Mouse (Mus musculus) MEL (cell line): ENCODE measurements around the gene Ugt1a6b. TPM values are rescaled to one million over a fixed set of nuclear protein-coding genes. Genes with fewer than 3 reads are reported as not detected.
A peak's percentile ranks its signal among the peaks of the same experiment; 100 is the strongest.

Source experiments
- DNase-seq: peaks from one replicate; pipeline ENCODE4 v3.0.0; 2011; ENCODE audit warnings: low read depth, low spot score
- H3K27ac ChIP-seq: 2 replicates; pipeline ENCODE4 v1.5.1; 2012; ENCODE audit warnings: low read depth, mild to moderate bottlenecking, control low read depth, low read length, moderate library complexity; ENCODE audit not compliant: control insufficient read depth
- H3K27me3 ChIP-seq, 2 experiments: fragments of 150-350 bp in 1 of 2; sonication (generic) in 1 of 2; 2 replicates each; pipeline ENCODE4 v1.6.1; 2012; ENCODE audit warnings: low read length in 2 of 2, mild to moderate bottlenecking in 2 of 2, improper control_type of control experiment in 1 of 2, moderate library complexity in 1 of 2; ENCODE audit not compliant: insufficient read depth in 2 of 2, control insufficient read depth in 1 of 2
- H3K36me3 ChIP-seq, 2 experiments: 2 replicates each; pipeline ENCODE4 v1.6.1; 2012 to 2014; ENCODE audit warnings: low read length in 2 of 2, improper control_type of control experiment in 1 of 2, inconsistent platforms in 1 of 2, mild to moderate bottlenecking in 1 of 2; ENCODE audit not compliant: insufficient read depth in 2 of 2, control insufficient read depth in 1 of 2
- H3K4me1 ChIP-seq, 2 experiments: fragments of 150-350 bp in 1 of 2; sonication (generic) in 1 of 2; 2 replicates each; pipeline ENCODE4 v1.6.1; 2012; ENCODE audit warnings: low read length in 2 of 2, improper control_type of control experiment in 1 of 2, mild to moderate bottlenecking in 1 of 2; ENCODE audit not compliant: insufficient read depth in 2 of 2, control insufficient read depth in 1 of 2
- H3K4me3 ChIP-seq, 2 experiments: fragments of 150-350 bp in 1 of 2; sonication (generic) in 1 of 2; 2 replicates each; pipeline ENCODE4 v1.5.1; 2012; ENCODE audit warnings: low read depth in 2 of 2, low read length in 2 of 2, mild to moderate bottlenecking in 2 of 2, moderate library complexity in 2 of 2, control low read depth in 1 of 2, improper control_type of control experiment in 1 of 2; ENCODE audit not compliant: control insufficient read depth in 1 of 2, insufficient read depth in 1 of 2
- H3K79me2 ChIP-seq: 2 replicates; pipeline ENCODE4 v1.6.1; 2012; ENCODE audit warnings: mild to moderate bottlenecking, low read length, moderate library complexity; ENCODE audit not compliant: control insufficient read depth, poor library complexity, insufficient read depth
- H3K9ac ChIP-seq: 2 replicates; pipeline ENCODE4 v1.6.1; 2012; ENCODE audit warnings: low read depth, mild to moderate bottlenecking, control low read depth, low read length, moderate library complexity; ENCODE audit not compliant: control insufficient read depth, poor library complexity, severe bottlenecking
- H3K9me3 ChIP-seq: fragments of 150-350 bp; sonication (generic); replicated peaks from 2 replicates; pipeline ENCODE4 v1.6.1; 2012; ENCODE audit warnings: mild to moderate bottlenecking, low read length, improper control_type of control experiment, moderate library complexity; ENCODE audit not compliant: insufficient read depth
- BHLHE40 ChIP-seq: IDR thresholded peaks from 2 replicates; pipeline ENCODE4 v1.6.1; 2012; ENCODE audit warnings: low read depth, mild to moderate bottlenecking, inconsistent platforms, low read length, improper control_type of control experiment, borderline replicate concordance
- CHD2 ChIP-seq: IDR thresholded peaks from 2 replicates; pipeline ENCODE4 v1.6.1; 2011; ENCODE audit warnings: low read length, improper control_type of control experiment
- GATA1 ChIP-seq: IDR thresholded peaks from 2 replicates; pipeline ENCODE4 v1.6.1; 2011; ENCODE audit warnings: low read depth, low read length, improper control_type of control experiment
- MAX ChIP-seq: IDR thresholded peaks from 2 replicates; pipeline ENCODE4 v1.6.1; 2011; ENCODE audit warnings: low read length, improper control_type of control experiment
- MYC ChIP-seq: IDR thresholded peaks from 2 replicates; pipeline ENCODE4 v1.6.1; 2011; ENCODE audit warnings: low read depth, mild to moderate bottlenecking, low read length, improper control_type of control experiment, moderate library complexity
- NRF1 ChIP-seq: IDR thresholded peaks from 2 replicates; pipeline ENCODE4 v1.6.1; 2014; ENCODE audit warnings: low read depth, mild to moderate bottlenecking, inconsistent platforms, low read length, improper control_type of control experiment, moderate library complexity; ENCODE audit not compliant: poor library complexity, insufficient read depth, severe bottlenecking
- POLR2A ChIP-seq, 2 experiments: IDR thresholded peaks; 2 replicates each; pipeline ENCODE4 v1.6.1; 2011 to 2012; ENCODE audit warnings: low read length in 2 of 2, mild to moderate bottlenecking in 2 of 2, control low read depth in 1 of 2, improper control_type of control experiment in 1 of 2, low read depth in 1 of 2, moderate library complexity in 1 of 2; ENCODE audit not compliant: control insufficient read depth in 1 of 2, insufficient read depth in 1 of 2, poor library complexity in 1 of 2
- POLR2AphosphoS2 ChIP-seq: IDR thresholded peaks from 2 replicates; pipeline ENCODE4 v1.6.1; 2011; ENCODE audit warnings: low read length, improper control_type of control experiment
- RCOR1 ChIP-seq: IDR thresholded peaks from 2 replicates; pipeline ENCODE4 v1.6.1; 2012; ENCODE audit warnings: low read depth, mild to moderate bottlenecking, inconsistent platforms, low read length, improper control_type of control experiment
- SMC3 ChIP-seq: IDR thresholded peaks from 2 replicates; pipeline ENCODE4 v1.6.1; 2011; ENCODE audit warnings: low read depth, low read length, improper control_type of control experiment
- TBP ChIP-seq: IDR thresholded peaks from 2 replicates; pipeline ENCODE4 v1.8.0; 2011; ENCODE audit warnings: low read depth, low read length, improper control_type of control experiment
- ZMIZ1 ChIP-seq: IDR thresholded peaks from 2 replicates; pipeline ENCODE4 v1.6.1; 2012; ENCODE audit warnings: low read depth, mild to moderate bottlenecking, inconsistent platforms, low read length, improper control_type of control experiment, moderate library complexity
- ZNF384 ChIP-seq: IDR thresholded peaks from 2 replicates; pipeline ENCODE4 v1.6.1; 2012; ENCODE audit warnings: low read depth, mild to moderate bottlenecking, inconsistent platforms, low read length, improper control_type of control experiment
- polyA plus RNA-seq, 2 experiments: library from polyadenylated mRNA; stranded (reverse) in 1 of 2; unstranded in 1 of 2; fragments of >175 nt in 1 of 2; fragments of >200 nt in 1 of 2; gene quantifications; 2 replicates each; pipeline versions ENCODE4 v1.2.1 to v1.2.4; 2012; ENCODE audit warnings: low replicate concordance in 2 of 2, low read depth in 1 of 2; ENCODE audit not compliant: insufficient read length in 2 of 2, insufficient read depth in 1 of 2, missing spikeins in 1 of 2
- total RNA-seq: library from RNA; depleted of rRNA; stranded (reverse); fragments of 300-350 nt; gene quantifications from 2 replicates; pipeline ENCODE4 v1.2.3, GENCODE M21; 2012

Ugt1a6b gene
- total and polyA plus RNA-seq, 3 experiments, result not detected

- Histone ChIP-seq H3K79me2 (no peaks in the 10 kb centered on the region), H3K9ac (no peak overlapping the region), H3K27ac (no peak overlapping the region), H3K27me3 (no peaks in the 10 kb centered on the region), H3K36me3 (peaks cover 0 to 24% of the 10 kb centered on the region in 2 experiments; a peak in 2 of 4 replicates), H3K4me3 (no peak overlapping the region), H3K9me3 (no peaks in the 10 kb centered on the region), H3K4me1 (peaks cover 7 to 17% of the 10 kb centered on the region in 2 experiments)
- TF ChIP-seq TBP (no peak), CHD2 (no peak), RCOR1 (no peak), MAX (no peak), SMC3 (no peak), MYC (no peak)
- no peak for DNase-seq
Observed at GRCm38 (mm10) chr1:88258361-88258760, 155.3 kb downstream of the Ugt1a6b start.

GRCm38 (mm10) chr1:88258881-88259642, 156.0 kb downstream of the Ugt1a6b start:
- TF ChIP-seq POLR2A (IDR thresholded peaks at IDR 0.05; ENCODE audit: control insufficient read depth in 1 of 2, insufficient read depth in 1 of 2, low read depth in 1 of 2, low read length in 2 of 2, poor library complexity in 1 of 2) (0 out of 4 replicates have a peak, but pooled peaks of 1 of the 2 experiments have one; percentile 17), TBP (no peak), ZNF384 (peak; percentile 91), ZMIZ1 (peak; percentile 58; the same call in 1 of the 2 replicates), BHLHE40 (no peak), POLR2AphosphoS2 (peak; percentile 68), GATA1 (no peak), NRF1 (no peak)
- Histone ChIP-seq H3K4me3 (no peak overlapping the region), H3K4me1 (peaks cover 7 to 17% of the 10 kb centered on the region in 2 experiments), H3K79me2 (no peaks in the 10 kb centered on the region), H3K9me3 (no peaks in the 10 kb centered on the region), H3K27ac (no peak overlapping the region), H3K9ac (no peak overlapping the region), H3K36me3 (peaks cover 0 to 24% of the 10 kb centered on the region in 2 experiments; a peak in 2 of 4 replicates), H3K27me3 (no peaks in the 10 kb centered on the region)
- peak; percentile 53 for DNase-seq

- H3K27me3 ChIP-seq, result no peaks in the 10 kb centered on the region
- no peak overlapping the region for H3K9ac ChIP-seq
- H3K36me3 ChIP-seq, result peaks cover 0 to 24% of the 10 kb centered on the region in 2 experiments; a peak in 3 of 4 replicates
- no peaks in the 10 kb centered on the region for H3K79me2 ChIP-seq
- no peak overlapping the region for H3K4me3 ChIP-seq
- no peaks in the 10 kb centered on the region for H3K9me3 ChIP-seq
- TF ChIP-seq POLR2A (IDR thresholded peaks at IDR 0.05; ENCODE audit: control insufficient read depth in 1 of 2, insufficient read depth in 1 of 2, low read depth in 1 of 2, low read length in 2 of 2, poor library complexity in 1 of 2), result peak in 1 of 2 experiments; percentile 30; a peak in 1 of 4 replicates
- no peak for TF ChIP-seq ZNF384
- DNase-seq, result no peak
- H3K4me1 ChIP-seq, result peaks cover 7 to 17% of the 10 kb centered on the region in 2 experiments
- H3K27ac ChIP-seq, result no peak overlapping the region
Observed at GRCm38 (mm10) chr1:88259643-88260024, 156.6 kb downstream of the Ugt1a6b start.
